Mouse (Mus musculus) CH12.LX (cell line): ENCODE measurements at regions not wholly inside any gene's neighbourhood (a gene's known extent, or its start where the extent isn't known, plus 50 kb on each side); places are given as distances from the start of the nearest gene placed in this dataset.

Source experiments
- DNase-seq: peaks from one replicate; pipeline ENCODE4 v3.0.0-alpha.2; 2013; ENCODE audit errors: extremely low read depth
- H3K27ac ChIP-seq: 2 replicates; pipeline ENCODE4 v1.5.1; 2012; ENCODE audit warnings: low read depth, mild to moderate bottlenecking, control low read depth, moderate library complexity; ENCODE audit not compliant: insufficient read depth
- H3K27me3 ChIP-seq: replicated peaks from 2 replicates; pipeline ENCODE3; 2012; ENCODE audit warnings: inconsistent platforms
- H3K36me3 ChIP-seq, 2 experiments: replicated peaks in 1 of 2; 2 replicates each; pipeline versions ENCODE3 to v1.6.1; 2012; ENCODE audit warnings: inconsistent platforms in 1 of 2, low read length in 1 of 2, mild to moderate bottlenecking in 1 of 2, mixed read lengths in 1 of 2, moderate library complexity in 1 of 2; ENCODE audit not compliant: control insufficient read depth in 1 of 2, insufficient read depth in 1 of 2
- H3K4me1 ChIP-seq, 2 experiments: 2 replicates each; pipeline ENCODE4 v1.6.1; 2012; ENCODE audit warnings: inconsistent platforms in 1 of 2, moderate library complexity in 1 of 2; ENCODE audit not compliant: insufficient read depth in 2 of 2, control insufficient read depth in 1 of 2
- H3K4me2 ChIP-seq: 2 replicates; pipeline ENCODE4 v1.6.1; 2012; ENCODE audit warnings: low read depth, mild to moderate bottlenecking, control low read depth; ENCODE audit not compliant: poor library complexity, insufficient read depth, severe bottlenecking
- H3K4me3 ChIP-seq, 3 experiments: fragments of 150-350 bp in 1 of 3; sonication (generic) in 1 of 3; replicated peaks in 1 of 3; 2 replicates each; pipeline versions ENCODE3 to v1.5.1; 2011 to 2012; ENCODE audit warnings: low read depth in 2 of 3, low read length in 2 of 3, mild to moderate bottlenecking in 2 of 3, moderate library complexity in 2 of 3, control low read depth in 1 of 3, improper control_type of control experiment in 1 of 3, inconsistent platforms in 1 of 3, mixed read lengths in 1 of 3; ENCODE audit not compliant: poor library complexity in 1 of 3
- H3K79me2 ChIP-seq: replicated peaks from 2 replicates; pipeline ENCODE4 v1.6.1; 2012; ENCODE audit warnings: mild to moderate bottlenecking, moderate library complexity; ENCODE audit not compliant: control insufficient read depth, poor library complexity, insufficient read depth, severe bottlenecking; ENCODE audit errors: extremely low read depth
- H3K9ac ChIP-seq: 2 replicates; pipeline ENCODE4 v1.6.1; 2012; ENCODE audit warnings: low read depth, mild to moderate bottlenecking, control low read depth, moderate library complexity; ENCODE audit not compliant: insufficient read depth
- H3K9me3 ChIP-seq: replicated peaks from 2 replicates; pipeline ENCODE3; 2012; ENCODE audit warnings: low read length, inconsistent platforms, mixed read lengths
- EP300 ChIP-seq: IDR thresholded peaks from 2 replicates; pipeline ENCODE4 v1.6.1; 2011; ENCODE audit warnings: low read length, improper control_type of control experiment
- ETS1 ChIP-seq: conservative IDR thresholded peaks from 2 replicates; pipeline ENCODE4 v1.6.1; 2012; ENCODE audit warnings: low read depth, mild to moderate bottlenecking, inconsistent platforms, low read length, improper control_type of control experiment, moderate library complexity
- HCFC1 ChIP-seq: IDR thresholded peaks from 2 replicates; pipeline ENCODE4 v1.6.1; 2012; ENCODE audit warnings: low read depth, mild to moderate bottlenecking, inconsistent platforms, low read length, improper control_type of control experiment
- IRF4 ChIP-seq: IDR thresholded peaks from 2 replicates; pipeline ENCODE4 v1.6.1; 2014; ENCODE audit warnings: low read depth, mild to moderate bottlenecking, inconsistent platforms, low read length, improper control_type of control experiment
- JUN ChIP-seq: IDR thresholded peaks from 2 replicates; pipeline ENCODE4 v1.6.1; 2011; ENCODE audit warnings: low read depth, mild to moderate bottlenecking, low read length, improper control_type of control experiment, moderate library complexity; ENCODE audit not compliant: insufficient read depth
- MAFK ChIP-seq: IDR thresholded peaks from 2 replicates; pipeline ENCODE4 v1.6.1; 2011; ENCODE audit warnings: low read length, improper control_type of control experiment; ENCODE audit not compliant: insufficient replicate concordance
- MAX ChIP-seq: IDR thresholded peaks from 2 replicates; pipeline ENCODE4 v1.6.1; 2011; ENCODE audit warnings: low read length, improper control_type of control experiment
- MEF2A ChIP-seq: IDR thresholded peaks from 2 replicates; pipeline ENCODE4 v1.6.1; 2014; ENCODE audit warnings: low read depth, mild to moderate bottlenecking, inconsistent platforms, low read length, improper control_type of control experiment, borderline replicate concordance
- MYC ChIP-seq: IDR thresholded peaks from 2 replicates; pipeline ENCODE4 v1.6.1; 2011; ENCODE audit warnings: low read depth, mild to moderate bottlenecking, improper control_type of control experiment, low read length
- PAX5 ChIP-seq: IDR thresholded peaks from 2 replicates; pipeline ENCODE4 v1.6.1; 2012; ENCODE audit warnings: low read length, inconsistent platforms, mixed read lengths
- POLR2AphosphoS2 ChIP-seq: IDR thresholded peaks from 2 replicates; pipeline ENCODE4 v1.6.1; 2011; ENCODE audit warnings: low read depth, low read length, improper control_type of control experiment
- RAD21 ChIP-seq: IDR thresholded peaks from 2 replicates; pipeline ENCODE4 v1.6.1; 2011; ENCODE audit warnings: low read depth, mild to moderate bottlenecking, low read length, improper control_type of control experiment, moderate library complexity
- SIN3A ChIP-seq: IDR thresholded peaks from 2 replicates; pipeline ENCODE4 v1.6.1; 2012; ENCODE audit warnings: low read length, improper control_type of control experiment, inconsistent platforms
- SMC3 ChIP-seq: IDR thresholded peaks from 2 replicates; pipeline ENCODE4 v1.6.1; 2011; ENCODE audit warnings: low read depth, low read length, improper control_type of control experiment
- TBP ChIP-seq: conservative IDR thresholded peaks from 2 replicates; pipeline ENCODE4 v1.6.1; 2011; ENCODE audit warnings: low read depth, low read length, improper control_type of control experiment
- TCF12 ChIP-seq: IDR thresholded peaks from 2 replicates; pipeline ENCODE4 v1.6.1; 2014; ENCODE audit warnings: low read depth, mild to moderate bottlenecking, inconsistent platforms, low read length, improper control_type of control experiment
- UBTF ChIP-seq: IDR thresholded peaks from 2 replicates; pipeline ENCODE4 v1.6.1; 2012; ENCODE audit warnings: low read depth, mild to moderate bottlenecking, inconsistent platforms, low read length, improper control_type of control experiment, moderate library complexity
- ZC3H11A ChIP-seq: IDR thresholded peaks from 2 replicates; pipeline ENCODE4 v1.6.1; 2012; ENCODE audit warnings: low read depth, mild to moderate bottlenecking, inconsistent platforms, low read length, improper control_type of control experiment
- ZKSCAN1 ChIP-seq: IDR thresholded peaks from 2 replicates; pipeline ENCODE4 v1.6.1; 2012; ENCODE audit warnings: low read depth, inconsistent platforms, low read length, improper control_type of control experiment, borderline replicate concordance
- ZMIZ1 ChIP-seq: IDR thresholded peaks from 2 replicates; pipeline ENCODE4 v1.6.1; 2012; ENCODE audit warnings: low read depth, mild to moderate bottlenecking, inconsistent platforms, low read length, improper control_type of control experiment
- ZNF384 ChIP-seq: IDR thresholded peaks from 2 replicates; pipeline ENCODE4 v1.6.1; 2012; ENCODE audit warnings: low read depth, low read length, improper control_type of control experiment, inconsistent platforms
- dilution Hi-C: fragments of 300-500 bp; cut with MboI; formaldehyde crosslinking; loops from 2 replicates; pipeline ENCODE4 v1.14.3; 2020; ENCODE audit warnings: low sequenced_read_pairs; ENCODE audit not compliant: extremely low pct_unique_long_range_greater_than_20kb, extremely low pct_ligation_motif_present
- in situ Hi-C: fragments of 300-500 bp; cut with MboI; formaldehyde crosslinking; loops from 3 replicates; pipeline ENCODE4 v1.14.3; 2019; ENCODE audit warnings: low sequenced_read_pairs, low pct_ligation_motif_present, low pct_unique_long_range_greater_than_20kb, mixed read lengths

GRCm38 (mm10) chr15:85656852-85657251, 74.6 kb upstream of the Wnt7b start:
- Histone ChIP-seq H3K27ac (no peak overlapping the region), H3K79me2 (no peaks in the 10 kb centered on the region), H3K4me1 (peaks cover 6 to 16% of the 10 kb centered on the region in 2 experiments), H3K27me3 (no peaks in the 10 kb centered on the region), H3K9me3 (no peaks in the 10 kb centered on the region), H3K36me3 (no peaks in the 10 kb centered on the region), H3K9ac (0 out of 2 replicates have a peak overlapping the region, but pooled peaks have one; percentile 45), H3K4me3 (no peak overlapping the region), H3K4me2 (no peak overlapping the region)
- in situ Hi-C loops (loop anchor here (5.0 kb wide), 1 partner anchor 45 kb away; no protein-coding TSS in a partner anchor), dilution Hi-C loops (no loop called here)
- TF ChIP-seq RAD21 (no peak), SMC3 (no peak), TCF12 (no peak), TBP (no peak), HCFC1 (no peak), ETS1 (no peak), MEF2A (no peak)
- DNase-seq = no peak

GRCm38 (mm10) chr15:85657441-85657989, 75.2 kb upstream of the Wnt7b start:
- Histone ChIP-seq H3K27me3 (no peaks in the 10 kb centered on the region), H3K36me3 (no peaks in the 10 kb centered on the region), H3K4me3 (peak overlapping the region; percentile 1 to 34 (median 21)), H3K4me1 (peaks cover 6 to 16% of the 10 kb centered on the region in 2 experiments), H3K27ac (no peak overlapping the region), H3K9ac (peak overlapping the region; percentile 45), H3K79me2 (no peaks in the 10 kb centered on the region), H3K4me2 (peak overlapping the region; percentile 95), H3K9me3 (no peaks in the 10 kb centered on the region)
- no peak for TF ChIP-seq SMC3
- no peak for TF ChIP-seq ZNF384
- peak; percentile 85 for TF ChIP-seq IRF4
- TF ChIP-seq ZC3H11A = no peak
- no peak for TF ChIP-seq ZKSCAN1
- TF ChIP-seq JUN = no peak
- TF ChIP-seq EP300 = 0 out of 2 replicates have a peak, but pooled peaks have one; percentile 4
- no peak for TF ChIP-seq MAX
- no peak for TF ChIP-seq SIN3A
- TF ChIP-seq MAFK = no peak
- peak; percentile 29; the same call in 1 of the 2 replicates for TF ChIP-seq ETS1
- no peak for TF ChIP-seq UBTF
- TF ChIP-seq POLR2AphosphoS2 = no peak
- 0 out of 2 replicates have a peak, but pooled peaks have one; percentile 14 for TF ChIP-seq TCF12
- no peak for TF ChIP-seq MYC
- TF ChIP-seq MEF2A = 0 out of 2 replicates have a peak, but pooled peaks have one; percentile 27
- no peak for TF ChIP-seq RAD21
- TF ChIP-seq PAX5 = no peak
- TF ChIP-seq ZMIZ1 = no peak
- dilution Hi-C loops (no loop called here), in situ Hi-C loops (loop anchor here (5.0 kb wide), 1 partner anchor 45 kb away; no protein-coding TSS in a partner anchor)
- peak; percentile 42 for DNase-seq
